Mouse (Mus musculus) midbrain, embryonic 15.5 days (tissue): ENCODE results near the gene Tmem259. TPM values are rescaled to one million over a fixed set of nuclear protein-coding genes. Genes with fewer than 3 reads are reported as not detected.
A peak's percentile ranks its signal among the peaks of the same experiment; 100 is the strongest.

Experiments used
- ATAC-seq: fragments of 200-750 bp; cut with Nextera tagmentation; replicated peaks from 2 replicates; pipeline ENCODE4 v1.8.0; 2017; ENCODE audit warnings: moderate TSS enrichment
- H3K27ac ChIP-seq: fragments of 300-500 bp; sonication (generic); 2 replicates; pipeline ENCODE4 v1.5.1; 2015; ENCODE audit warnings: mild to moderate bottlenecking, inconsistent platforms
- H3K27me3 ChIP-seq: fragments of 300-500 bp; sonication (generic); replicated peaks from 2 replicates; pipeline ENCODE4 v1.6.1; 2015; ENCODE audit warnings: inconsistent platforms
- H3K36me3 ChIP-seq: fragments of 300-500 bp; sonication (generic); replicated peaks from 2 replicates; pipeline ENCODE4 v1.6.1; 2015; ENCODE audit warnings: inconsistent platforms
- H3K4me1 ChIP-seq: fragments of 300-500 bp; sonication (generic); 2 replicates; pipeline ENCODE4 v1.6.1; 2015; ENCODE audit warnings: inconsistent platforms
- H3K4me2 ChIP-seq: fragments of 300-500 bp; sonication (generic); 2 replicates; pipeline ENCODE4 v1.6.1; 2015; ENCODE audit warnings: inconsistent platforms, mild to moderate bottlenecking, moderate library complexity
- H3K4me3 ChIP-seq: fragments of 300-500 bp; sonication (generic); 2 replicates; pipeline ENCODE4 v1.5.1; 2015; ENCODE audit warnings: mild to moderate bottlenecking, inconsistent platforms
- H3K9ac ChIP-seq: fragments of 300-500 bp; sonication (generic); 2 replicates; pipeline ENCODE4 v1.6.1; 2015; ENCODE audit warnings: mild to moderate bottlenecking, inconsistent platforms
- H3K9me3 ChIP-seq: fragments of 300-500 bp; sonication (generic); 2 replicates; pipeline ENCODE4 v1.6.1; 2016; ENCODE audit warnings: inconsistent platforms
- whole genome bisulfite sequencing: fragments of 180-500 bp; shearing (Covaris S2); methylation state at CpG from one replicate; pipeline ENCODE4 v1.1.7; 2015; ENCODE audit warnings: mixed read lengths; 5-methylcytosine and 5-hydroxymethylcytosine counted together
- polyA plus RNA-seq: library from polyadenylated mRNA; unstranded; fragments of >200 nt; fragmentation: Nextera tagmentation; extraction: Ambion mirVana; gene quantifications from 2 replicates; pipeline ENCODE4 v1.2.1, GENCODE M21; 2015

The Tmem259 gene
- polyA plus RNA-seq, 1 experiment from 2014 or later: 24.3 TPM

DNA sequence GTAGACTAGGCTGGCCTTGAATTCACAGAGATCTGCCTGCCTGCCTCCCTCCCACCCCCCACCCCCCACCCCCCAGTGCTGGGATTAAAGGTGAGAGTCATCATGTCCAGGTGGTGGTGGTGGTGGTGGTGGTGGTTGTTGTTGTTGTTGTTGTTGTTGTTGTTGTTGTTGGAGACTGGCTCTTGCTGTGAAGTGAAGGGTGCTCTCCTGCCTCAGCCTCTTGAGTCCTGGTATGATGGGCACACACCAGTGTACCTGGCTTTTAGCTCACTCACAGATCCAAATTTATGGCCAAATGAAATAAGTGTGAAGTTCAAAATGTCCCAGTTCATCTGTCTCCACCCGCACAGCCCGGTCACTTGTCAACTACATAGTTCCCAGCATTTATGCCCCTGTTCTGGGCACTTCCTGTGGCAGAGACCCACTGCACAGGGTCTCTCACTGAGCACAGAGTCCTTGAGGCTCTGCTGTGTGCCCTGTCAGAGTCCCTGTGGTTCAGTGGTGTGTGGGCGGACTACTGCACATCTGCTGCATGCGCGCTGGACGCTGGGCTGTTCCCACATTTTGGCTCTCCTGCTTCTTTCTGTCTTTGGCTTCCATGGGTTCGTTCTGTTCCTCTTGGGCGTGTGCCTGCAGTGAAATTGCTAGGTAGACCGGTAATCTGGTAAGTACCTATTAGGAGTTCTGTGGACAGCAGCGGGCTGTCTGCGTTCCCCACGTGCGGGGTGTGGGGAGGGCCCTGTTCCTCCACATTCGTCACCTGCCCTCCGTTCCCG, 49.1 kb downstream of the Tmem259 start:
- ATAC-seq: no peak
- Histone ChIP-seq H3K4me2 (no peak overlapping the region), H3K4me3 (no peak overlapping the region), H3K4me1 (peaks cover 34% of the 10 kb centered on the region), H3K36me3 (peaks cover 6% of the 10 kb centered on the region; the same call in 1 of the 2 replicates), H3K27ac (0 out of 2 replicates have a peak overlapping the region, but pooled peaks have one; percentile 14), H3K9ac (no peak overlapping the region), H3K9me3 (no peaks in the 10 kb centered on the region), H3K27me3 (no peaks in the 10 kb centered on the region)
- WGBS: 90% methylated on average over 16 of the region's 16 CpGs

DNA sequence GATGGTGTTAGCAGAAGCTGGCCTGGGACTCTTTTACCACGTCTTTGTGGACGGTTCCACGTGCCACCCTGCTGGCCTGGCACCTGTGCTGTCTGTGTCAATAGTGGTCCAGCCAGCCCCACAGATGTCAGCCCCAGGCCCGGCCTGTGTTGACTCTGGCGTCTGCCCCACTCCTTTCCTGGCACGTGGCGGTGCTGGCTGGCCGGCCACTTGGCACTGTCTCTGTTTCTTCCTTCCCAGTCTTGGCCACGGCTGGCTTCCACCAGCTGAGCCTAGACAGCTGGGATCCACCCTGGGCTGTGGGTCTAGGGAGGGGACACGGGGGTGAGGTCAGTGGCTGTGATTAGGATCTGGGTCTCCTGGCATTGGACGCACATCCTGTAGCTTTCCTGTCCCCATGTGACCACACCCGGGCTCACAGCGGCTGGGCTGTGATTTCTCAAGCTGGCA, 49.8 kb downstream of the Tmem259 start:
- no peak overlapping the region for H3K9ac ChIP-seq

DNA sequence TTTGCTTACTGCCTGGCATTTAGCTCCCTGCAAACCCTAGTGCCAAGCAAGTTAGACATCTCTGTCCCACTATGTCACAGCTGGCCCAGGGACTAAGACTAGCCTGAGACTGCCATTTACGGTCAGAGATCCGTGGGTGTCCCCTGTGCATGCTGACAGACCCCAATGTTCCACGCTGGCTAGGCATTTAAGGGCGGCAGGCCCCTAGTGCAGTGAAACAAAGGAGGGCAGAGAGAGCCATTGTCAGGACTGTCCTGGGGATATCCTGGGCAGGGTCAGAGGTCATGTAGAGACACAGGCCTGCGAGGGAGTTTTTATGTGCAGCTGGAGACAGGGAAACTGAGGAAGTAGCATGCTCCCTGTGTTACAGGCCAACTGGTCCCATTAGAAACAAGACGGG, 50.3 kb downstream of the Tmem259 start:
- peaks cover 6% of the 10 kb centered on the region; the same call in 1 of the 2 replicates for H3K36me3 ChIP-seq
- H3K4me1 ChIP-seq: peaks cover 45% of the 10 kb centered on the region
- ATAC-seq: no peak
- no peak overlapping the region for H3K4me3 ChIP-seq
- 36% methylated on average over 6 of the region's 6 CpGs for WGBS
- H3K27me3 ChIP-seq: no peaks in the 10 kb centered on the region
- no peaks in the 10 kb centered on the region for H3K9me3 ChIP-seq
- H3K27ac ChIP-seq: peak overlapping the region; percentile 42; the same call in 1 of the 2 replicates
- no peak overlapping the region for H3K4me2 ChIP-seq
- H3K9ac ChIP-seq: no peak overlapping the region

More for the DNA sequence above, 49.8 kb downstream of the Tmem259 start:
- WGBS: 71% methylated on average over 13 of the region's 13 CpGs
- H3K27me3 ChIP-seq: no peaks in the 10 kb centered on the region
- peaks cover 41% of the 10 kb centered on the region for H3K4me1 ChIP-seq
- peak; percentile 20; the same call in 1 of the 2 replicates for ATAC-seq
- H3K36me3 ChIP-seq: peaks cover 6% of the 10 kb centered on the region; the same call in 1 of the 2 replicates
- H3K27ac ChIP-seq: 0 out of 2 replicates have a peak overlapping the region, but pooled peaks have one; percentile 42
- no peak overlapping the region for H3K4me3 ChIP-seq
- no peaks in the 10 kb centered on the region for H3K9me3 ChIP-seq
- no peak overlapping the region for H3K4me2 ChIP-seq

DNA sequence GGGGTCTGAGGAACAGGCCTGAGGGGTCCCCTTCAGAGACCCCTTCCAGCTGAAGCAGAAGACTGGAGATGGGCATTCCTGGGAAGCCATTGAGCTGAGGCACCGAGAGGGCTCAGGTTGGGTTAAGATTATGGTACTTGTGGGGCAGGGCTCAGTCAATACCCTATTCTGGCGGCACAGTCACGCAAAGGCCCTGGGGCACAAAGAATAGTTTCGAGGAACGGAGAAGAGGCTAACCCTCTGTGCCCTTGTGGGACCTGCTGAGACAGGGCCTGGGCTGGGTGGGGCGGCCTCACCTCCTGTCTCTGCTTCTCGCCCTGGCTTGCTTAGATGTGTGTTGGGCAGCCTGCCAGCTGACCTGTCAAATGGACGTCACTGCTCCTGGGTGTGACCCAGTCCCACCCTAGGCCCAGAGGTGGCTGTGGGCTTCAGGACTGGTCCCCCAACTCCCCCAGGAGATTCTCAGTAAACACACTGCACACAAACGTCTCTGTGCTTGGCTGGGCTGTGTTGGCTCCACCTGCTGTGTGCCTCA, 50.9 kb downstream of the Tmem259 start:
- 69% methylated on average over 9 of the region's 9 CpGs for WGBS
- H3K4me1 ChIP-seq: peaks cover 50% of the 10 kb centered on the region
- H3K9ac ChIP-seq: no peak overlapping the region
- no peak overlapping the region for H3K4me3 ChIP-seq
- no peak for ATAC-seq
- H3K4me2 ChIP-seq: 0 out of 2 replicates have a peak overlapping the region, but pooled peaks have one; percentile 2
- H3K27me3 ChIP-seq: no peaks in the 10 kb centered on the region
- H3K36me3 ChIP-seq: peaks cover 6% of the 10 kb centered on the region; the same call in 1 of the 2 replicates
- H3K27ac ChIP-seq: peak overlapping the region; percentile 42; the same call in 1 of the 2 replicates
- H3K9me3 ChIP-seq: no peaks in the 10 kb centered on the region

DNA sequence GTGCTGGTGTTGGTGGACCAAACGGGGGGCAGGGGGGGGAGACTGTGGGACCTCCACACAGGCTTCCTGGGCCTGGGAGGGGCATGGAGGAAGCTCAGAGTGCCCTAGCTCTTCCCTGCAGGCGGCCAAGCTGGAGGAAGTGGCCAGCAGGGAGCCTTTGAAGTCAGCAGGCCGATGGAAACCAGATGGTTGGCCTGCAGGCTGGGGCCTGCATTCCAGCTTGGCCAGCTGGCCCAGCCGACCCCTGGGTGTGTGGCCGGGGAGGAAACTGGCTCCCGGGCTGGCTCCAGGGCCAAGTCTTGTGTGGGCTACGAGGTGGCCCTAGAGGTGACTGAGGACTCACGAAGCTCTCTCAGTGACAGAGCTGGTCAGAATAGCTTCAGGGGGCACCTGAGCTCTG, 51.4 kb downstream of the Tmem259 start:
- no peak overlapping the region for H3K4me2 ChIP-seq
- peaks cover 50% of the 10 kb centered on the region for H3K4me1 ChIP-seq

DNA sequence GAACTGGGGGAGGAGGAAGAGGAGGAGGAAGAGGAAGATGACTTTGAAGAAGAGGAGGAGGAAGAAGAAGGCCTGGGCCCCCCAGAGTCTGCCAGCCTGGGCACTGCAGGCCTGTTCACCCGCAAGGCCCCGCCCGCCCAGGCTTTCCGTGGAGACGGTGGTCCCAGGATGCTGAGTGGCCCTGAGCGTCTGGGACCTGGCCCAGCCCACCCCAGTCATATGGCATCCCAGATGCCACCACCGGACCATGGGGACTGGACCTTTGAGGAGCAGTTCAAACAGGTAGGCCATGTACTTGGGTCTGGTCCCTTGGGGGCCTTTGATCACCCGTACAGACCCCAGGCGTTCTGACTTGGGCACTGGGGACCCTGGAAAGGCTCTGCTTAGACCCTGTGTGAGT, 52.3 kb downstream of the Tmem259 start:
- no peak overlapping the region for H3K4me2 ChIP-seq
- peaks cover 6% of the 10 kb centered on the region; the same call in 1 of the 2 replicates for H3K36me3 ChIP-seq
- no peaks in the 10 kb centered on the region for H3K27me3 ChIP-seq
- WGBS: 83% methylated on average over 9 of the region's 9 CpGs
- no peak overlapping the region for H3K27ac ChIP-seq
- H3K9ac ChIP-seq: no peak overlapping the region
- H3K4me1 ChIP-seq: peaks cover 43% of the 10 kb centered on the region
- no peak overlapping the region for H3K4me3 ChIP-seq
- ATAC-seq: no peak
- H3K9me3 ChIP-seq: no peaks in the 10 kb centered on the region

More for the DNA sequence above, 51.4 kb downstream of the Tmem259 start:
- Histone ChIP-seq H3K9me3 (no peaks in the 10 kb centered on the region), H3K4me3 (no peak overlapping the region), H3K36me3 (peaks cover 6% of the 10 kb centered on the region; the same call in 1 of the 2 replicates), H3K9ac (no peak overlapping the region), H3K27me3 (no peaks in the 10 kb centered on the region), H3K27ac (peak overlapping the region; percentile 39; the same call in 1 of the 2 replicates)
- ATAC-seq: no peak
- 27% methylated on average over 8 of the region's 8 CpGs for WGBS

DNA sequence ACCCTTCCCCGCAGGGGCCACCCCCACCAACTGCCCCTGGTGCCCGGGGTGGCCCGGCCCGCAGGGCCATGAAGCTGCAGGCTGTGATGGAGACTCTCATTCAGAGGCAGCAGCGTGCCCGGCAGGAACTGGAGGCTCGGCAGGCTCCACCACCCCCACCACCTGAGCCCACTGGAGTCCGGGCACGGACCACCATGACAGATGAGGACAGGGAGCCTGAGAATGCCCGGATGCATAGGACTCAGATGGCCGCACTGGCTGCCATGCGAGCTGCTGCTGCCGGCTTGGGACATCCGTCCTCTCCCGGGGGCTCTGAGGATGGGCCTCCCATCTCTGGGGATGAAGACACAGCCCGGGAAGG, 53.3 kb downstream of the Tmem259 start:
- ATAC-seq: no peak
- no peak overlapping the region for H3K27ac ChIP-seq
- H3K9me3 ChIP-seq: no peaks in the 10 kb centered on the region
- H3K9ac ChIP-seq: no peak overlapping the region
- H3K4me1 ChIP-seq: peaks cover 46% of the 10 kb centered on the region
- 79% methylated on average over 16 of the region's 16 CpGs for WGBS
- no peak overlapping the region for H3K4me2 ChIP-seq
- H3K27me3 ChIP-seq: no peaks in the 10 kb centered on the region
- H3K4me3 ChIP-seq: no peak overlapping the region
- peaks cover 6% of the 10 kb centered on the region; the same call in 1 of the 2 replicates for H3K36me3 ChIP-seq

DNA sequence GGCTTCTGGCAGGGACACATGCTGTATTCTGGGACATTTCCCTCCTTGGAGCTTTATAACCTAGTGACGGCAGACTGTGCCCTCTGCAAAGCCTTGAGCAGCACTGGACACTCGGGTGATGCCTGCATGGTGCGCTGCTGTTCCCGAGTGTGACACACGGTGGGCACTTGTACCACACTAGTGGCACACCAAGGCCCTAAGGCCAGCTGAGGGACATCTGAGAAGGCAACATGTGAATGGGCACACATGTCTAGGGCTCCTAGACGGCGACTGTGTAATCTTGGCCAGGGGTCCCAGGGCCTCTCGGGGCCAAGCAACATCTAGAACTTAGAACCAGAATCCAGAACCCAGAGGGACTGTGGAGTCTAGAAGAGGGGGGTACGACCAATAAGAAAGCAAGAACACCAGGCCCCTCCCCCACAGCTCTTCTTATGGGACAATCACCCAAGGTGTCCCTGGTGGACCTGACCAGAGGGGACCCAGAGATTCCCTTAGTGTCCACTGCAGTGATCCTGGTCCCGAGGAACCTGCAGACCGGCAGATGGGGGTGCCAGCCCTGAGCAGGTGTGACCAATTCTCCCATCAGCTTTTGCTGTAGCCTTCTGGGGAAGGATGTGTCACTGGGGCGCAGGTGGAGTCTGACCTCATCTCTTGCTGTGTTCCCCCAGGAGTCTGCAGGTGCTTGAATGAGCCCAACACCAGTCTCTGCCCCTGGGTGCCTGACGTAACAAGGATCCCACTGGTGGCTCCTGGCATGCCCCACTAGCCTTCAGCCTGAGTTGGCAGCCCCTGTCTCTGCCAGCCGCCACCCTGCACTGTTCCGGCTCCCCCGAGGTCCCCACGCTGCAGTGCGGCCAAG, 53.9 kb downstream of the Tmem259 start:
- no peak for ATAC-seq
- 0 out of 2 replicates have a peak overlapping the region, but pooled peaks have one; percentile 81 for H3K4me2 ChIP-seq
- no peak overlapping the region for H3K4me3 ChIP-seq
- H3K27me3 ChIP-seq: no peaks in the 10 kb centered on the region
- no peaks in the 10 kb centered on the region for H3K9me3 ChIP-seq
- 85% methylated on average over 18 of the region's 18 CpGs for WGBS
- H3K9ac ChIP-seq: no peak overlapping the region
- no peak overlapping the region for H3K27ac ChIP-seq
- peaks cover 50% of the 10 kb centered on the region for H3K4me1 ChIP-seq
- H3K36me3 ChIP-seq: peaks cover 6% of the 10 kb centered on the region; the same call in 1 of the 2 replicates

DNA sequence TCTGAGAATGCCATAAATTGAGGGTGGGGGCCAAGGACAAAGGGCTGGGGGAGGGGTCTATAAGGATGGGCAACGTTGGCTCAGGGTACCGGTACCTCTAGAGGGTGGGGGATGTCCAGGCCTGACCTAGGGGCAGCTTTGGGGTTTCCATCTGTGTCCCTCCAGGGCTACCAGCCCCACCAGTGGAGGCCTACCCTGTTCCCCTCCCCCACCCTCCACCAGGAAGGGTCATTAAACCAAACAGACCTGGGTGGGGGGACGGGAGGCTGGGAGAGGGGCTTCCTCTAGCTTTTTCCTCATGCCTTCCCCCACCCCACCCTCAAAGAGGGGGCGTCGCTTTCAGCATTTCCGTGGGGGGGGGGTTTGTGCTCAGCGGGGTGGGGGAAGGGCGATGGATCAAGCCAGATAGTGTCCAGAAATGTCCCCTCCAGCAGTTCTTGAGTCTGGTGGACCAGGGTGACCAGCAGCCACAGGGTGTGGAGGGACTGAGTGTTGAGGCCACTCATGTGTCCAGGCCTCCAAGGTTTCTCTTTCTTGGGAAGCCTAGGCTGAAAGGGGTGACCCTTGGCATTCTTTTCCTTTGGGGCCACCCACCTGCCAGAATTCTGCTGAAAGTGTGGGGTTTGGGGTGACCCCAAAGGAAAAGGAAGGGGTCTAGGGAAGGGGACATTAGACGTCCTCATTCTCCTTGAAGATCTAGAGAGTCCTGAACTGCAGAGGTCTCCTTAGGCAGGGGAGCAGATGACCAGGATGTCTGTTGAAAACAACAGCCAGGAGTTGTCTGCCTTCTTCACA, 55.0 kb downstream of the Tmem259 start:
- ATAC-seq: no peak
- 28% methylated on average over 9 of the region's 9 CpGs for WGBS
- H3K36me3 ChIP-seq: peaks cover 6% of the 10 kb centered on the region; the same call in 1 of the 2 replicates
- H3K4me1 ChIP-seq: peaks cover 51% of the 10 kb centered on the region
- H3K9me3 ChIP-seq: no peaks in the 10 kb centered on the region
- no peaks in the 10 kb centered on the region for H3K27me3 ChIP-seq
- peak overlapping the region; percentile 89 for H3K27ac ChIP-seq
- peak overlapping the region; percentile 92 for H3K4me3 ChIP-seq
- peak overlapping the region; percentile 35 for H3K9ac ChIP-seq
- H3K4me2 ChIP-seq: peak overlapping the region; percentile 81

DNA sequence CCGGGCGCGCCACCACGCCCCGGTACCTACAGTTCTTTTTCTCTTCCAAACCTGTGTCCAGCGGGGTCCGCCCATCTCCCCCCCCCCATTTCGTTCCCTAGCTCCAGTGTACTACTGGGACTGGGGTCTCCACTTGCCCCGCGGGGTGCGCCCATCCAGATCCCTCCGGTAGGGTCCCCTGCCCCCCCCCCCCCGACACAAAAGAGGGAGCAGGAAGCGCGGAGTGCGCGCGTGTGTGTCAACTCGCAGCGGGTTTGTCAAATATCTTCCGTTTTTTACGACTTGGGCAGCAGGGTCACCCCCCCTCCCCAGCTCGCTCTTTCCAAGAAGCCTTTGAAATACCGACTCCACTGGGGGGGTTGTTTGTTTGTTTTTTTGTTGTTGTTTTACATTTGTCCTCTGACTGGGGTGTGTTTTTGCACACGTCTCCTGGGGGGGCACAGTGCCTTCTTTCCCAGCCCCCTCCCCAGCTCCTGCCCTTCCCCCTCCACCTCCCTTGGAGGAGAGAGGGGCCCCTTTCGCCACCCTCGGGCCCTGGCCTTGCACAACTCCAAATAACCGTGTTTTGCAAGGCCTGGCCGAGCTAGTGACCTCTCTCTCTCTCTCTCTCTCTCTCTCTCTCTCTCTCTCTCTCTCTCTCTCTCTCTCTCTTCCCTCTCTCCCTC, 56.0 kb downstream of the Tmem259 start:
- peak overlapping the region; percentile 89 for H3K27ac ChIP-seq
- peaks cover 6% of the 10 kb centered on the region; the same call in 1 of the 2 replicates for H3K36me3 ChIP-seq
- WGBS: under 1% methylated on average over 19 of the region's 29 CpGs
- peak overlapping the region; percentile 78 for H3K9ac ChIP-seq
- H3K9me3 ChIP-seq: no peaks in the 10 kb centered on the region
- H3K4me1 ChIP-seq: peaks cover 42% of the 10 kb centered on the region
- peak overlapping the region; percentile 92 for H3K4me3 ChIP-seq
- no peak for ATAC-seq
- peak overlapping the region; percentile 81 for H3K4me2 ChIP-seq
- H3K27me3 ChIP-seq: peaks cover 5% of the 10 kb centered on the region
